Mouse (Mus musculus) central nervous system, embryonic 14 days (tissue): ENCODE measurements around the gene 2810021J22Rik. TPM values are rescaled to one million over a fixed set of nuclear protein-coding genes. Genes with fewer than 3 reads are reported as not detected.

Experiments
- polyA plus RNA-seq: library from polyadenylated mRNA; depleted of rRNA; stranded (reverse); fragments of >200 nt; gene quantifications from 2 replicates; pipeline ENCODE4 v1.2.3, GENCODE M21; 2012; rRNA removed

Gene 2810021J22Rik
- polyA plus RNA-seq, result 9.6 and 10.4 TPM in 2 replicates

DNA sequence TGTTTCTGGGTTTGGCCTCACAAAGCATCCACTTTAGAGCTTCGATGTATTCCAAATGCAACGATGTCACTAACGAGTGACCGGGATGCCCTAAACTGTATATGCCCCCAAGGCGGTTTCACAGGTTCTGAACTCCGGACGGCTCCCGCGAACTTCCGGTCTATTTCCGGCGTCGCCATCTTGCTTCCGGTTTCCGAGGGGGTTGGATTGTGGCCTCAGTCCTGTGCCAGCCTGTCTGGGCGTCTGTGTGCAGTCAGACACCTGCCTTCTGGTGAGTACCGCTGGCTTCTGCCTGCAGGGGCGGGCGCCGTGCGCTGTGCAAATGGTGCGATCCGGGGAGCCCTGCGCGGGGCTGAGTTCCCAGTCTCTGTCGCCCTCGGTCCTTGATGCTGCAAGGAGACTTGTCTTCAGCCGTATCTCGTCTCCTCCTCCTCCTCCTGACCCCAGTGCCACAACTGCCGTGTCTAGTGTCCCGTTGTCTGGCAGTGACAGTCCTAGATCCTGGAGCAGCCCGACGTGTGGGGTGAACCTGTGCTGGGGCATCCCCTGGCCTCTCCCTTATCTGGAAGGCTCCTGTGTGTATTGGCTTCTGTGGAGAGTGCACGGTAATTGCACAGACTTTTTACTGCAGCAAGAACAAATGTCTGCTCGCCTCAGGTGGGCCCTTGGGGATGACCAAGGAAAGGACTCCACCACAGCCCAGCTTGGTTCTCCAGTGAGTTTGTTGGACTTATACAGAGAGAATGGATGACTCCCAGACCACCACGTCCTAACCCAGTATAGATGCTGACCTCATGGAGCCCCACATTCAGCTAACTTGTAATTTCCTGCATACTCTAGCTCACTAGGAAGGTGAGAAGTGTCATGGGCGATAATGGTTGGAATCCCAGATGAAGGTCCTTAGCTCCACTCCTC is at the start of gene 2810021J22Rik:
Gene 2810021J22Rik (plus strand): TSS at position 178 of the 915 bp plus-strand sequence.

GRCm38 (mm10) chr11:58828937-58829336 is 38.1 kb upstream of the 2810021J22Rik start, which contains the start of gene Olfr312:
Olfr312 (plus strand) TSS chr11:58829237.

DNA sequence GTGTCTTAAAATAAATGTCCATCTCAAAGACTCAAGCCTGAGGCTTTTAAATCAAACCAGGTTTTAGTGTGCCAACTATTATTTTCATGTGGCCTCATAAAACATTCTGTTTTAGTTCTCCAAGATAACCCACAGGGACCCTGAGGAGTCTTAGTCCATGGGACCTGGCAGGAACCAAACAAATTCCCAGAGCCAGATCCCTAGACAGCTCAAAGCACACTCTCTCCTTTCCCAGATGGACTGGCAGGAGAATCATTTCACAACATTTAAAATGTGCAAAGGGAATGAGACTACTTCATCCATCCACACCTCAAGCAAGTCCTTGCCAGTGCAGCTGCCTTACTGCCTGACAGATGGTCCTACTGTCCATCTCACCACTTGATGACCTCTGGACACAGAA is 28.1 kb upstream of the 2810021J22Rik start, which contains the start of gene Olfr311:
Gene Olfr311 (plus strand): TSS at position 301 of the 400 bp plus-strand sequence.

GRCm38 (mm10) chr11:58846919-58847461 is 20.0 kb upstream of the 2810021J22Rik start, which contains the start of gene Gm12258:
Gm12258 (plus strand) TSS chr11:58847158.

GRCm38 (mm10) chr11:58903511-58904409 is 36.7 kb downstream of the 2810021J22Rik start, which contains the start of gene Zfp39:
Zfp39 (minus strand) TSS chr11:58904225.

DNA sequence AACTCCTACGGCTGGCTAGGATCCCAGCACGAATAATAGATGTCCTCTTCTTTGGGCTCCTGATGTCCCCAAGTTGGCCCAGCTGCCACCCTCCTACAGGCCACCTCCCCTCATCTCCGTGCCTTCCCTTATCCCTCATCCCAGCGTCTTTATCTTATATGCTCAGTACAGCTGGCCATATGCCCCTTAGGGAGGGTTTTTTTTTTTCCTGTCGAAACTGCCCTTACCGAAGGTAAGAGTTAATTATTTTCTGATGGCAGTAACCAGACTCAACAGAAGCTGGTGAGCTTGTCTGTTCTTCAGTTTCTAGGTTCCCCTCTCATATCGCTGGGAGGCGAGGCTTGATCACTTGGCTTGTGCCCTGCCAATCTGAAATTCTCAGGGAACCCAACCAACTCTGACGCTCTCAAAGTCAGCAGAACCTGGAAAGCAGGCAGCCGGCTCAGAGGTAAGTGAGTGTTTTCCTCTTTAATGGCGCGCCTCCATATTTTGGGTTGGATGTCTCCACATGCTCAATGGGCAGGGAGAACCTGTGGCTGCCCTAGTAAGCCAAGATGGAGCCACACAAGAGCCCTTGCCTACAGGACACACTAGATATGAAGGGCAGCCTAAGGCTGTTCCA is 50.8 kb downstream of the 2810021J22Rik start, which contains the start of gene Btnl10:
Gene Btnl10 (plus strand): TSS at position 164 of the 622 bp plus-strand sequence.

Other genes with a start within 250 kb of the 2810021J22Rik start
- not detected in 2 replicates for gene Olfr323, start 236.7 kb upstream of the 2810021J22Rik start, polyA plus RNA-seq
- gene Trim58, start 226.8 kb upstream of the 2810021J22Rik start, polyA plus RNA-seq, result 0.11 TPM in 1 of 2 replicates, not detected in the other
- 0.01 TPM in 1 of 2 replicates, not detected in the other for gene Olfr322, start 208.4 kb upstream of the 2810021J22Rik start, polyA plus RNA-seq
- not detected in 2 replicates for gene Olfr320, start 186.1 kb upstream of the 2810021J22Rik start, polyA plus RNA-seq
- gene Olfr319, start 168.1 kb upstream of the 2810021J22Rik start, polyA plus RNA-seq, result not detected in 2 replicates
- gene Olfr318, start 143.2 kb upstream of the 2810021J22Rik start, polyA plus RNA-seq, result not detected in 2 replicates
- gene Olfr317, start 128.0 kb upstream of the 2810021J22Rik start, polyA plus RNA-seq, result 0.16 and 0.28 TPM in 2 replicates
- not detected in 2 replicates for gene Olfr316, start 114.5 kb upstream of the 2810021J22Rik start, polyA plus RNA-seq
- not detected in 2 replicates for gene Olfr315, start 94.0 kb upstream of the 2810021J22Rik start, polyA plus RNA-seq
- not detected in 2 replicates for gene Olfr314, start 84.3 kb upstream of the 2810021J22Rik start, polyA plus RNA-seq
- 2.4 and 3.0 TPM in 2 replicates for gene Fam183b, start 65.3 kb upstream of the 2810021J22Rik start, polyA plus RNA-seq
- gene Olfr313, start 52.2 kb upstream of the 2810021J22Rik start, polyA plus RNA-seq, result not detected in 2 replicates
- not detected in 2 replicates for gene Olfr312, start 38.0 kb upstream of the 2810021J22Rik start, polyA plus RNA-seq
- gene Olfr311, start 28.0 kb upstream of the 2810021J22Rik start, polyA plus RNA-seq, result not detected in 2 replicates
- 27.6 and 31.1 TPM in 2 replicates for gene Gm12258, start 20.1 kb upstream of the 2810021J22Rik start, polyA plus RNA-seq
- 5.4 and 5.7 TPM in 2 replicates for gene Zfp39, start 37.0 kb downstream of the 2810021J22Rik start, polyA plus RNA-seq
- 0.02 and 0.04 TPM in 2 replicates for gene Btnl10, start 50.7 kb downstream of the 2810021J22Rik start, polyA plus RNA-seq
- gene Rnf187, start 71.7 kb downstream of the 2810021J22Rik start, polyA plus RNA-seq, result 468 and 484 TPM in 2 replicates
- gene Hist3h2ba, start 81.7 kb downstream of the 2810021J22Rik start, polyA plus RNA-seq, result 589 and 846 TPM in 2 replicates
- gene Hist3h2a, start 87.5 kb downstream of the 2810021J22Rik start, polyA plus RNA-seq, result 100 and 126 TPM in 2 replicates
- gene Trim17, start 87.5 kb downstream of the 2810021J22Rik start, polyA plus RNA-seq, result 1.8 and 1.9 TPM in 2 replicates
- gene Trim11, start 110.9 kb downstream of the 2810021J22Rik start, polyA plus RNA-seq, result 29.6 and 30.8 TPM in 2 replicates